Mouse (Mus musculus) heart, adult 2 months (tissue): ENCODE data around the gene Pclaf. TPM values are rescaled to one million over a fixed set of nuclear protein-coding genes. Genes with fewer than 3 reads are reported as not detected.

Source experiments
- DNase-seq, 2 experiments: peaks; one replicate each; pipeline ENCODE4 v3.0.0; 2021
- H3K27ac ChIP-seq: fragments of 200-600 bp; 2 replicates; pipeline ENCODE4 v1.8.1; 2022
- H3K27me3 ChIP-seq: fragments of 200-500 bp; 2 replicates; pipeline ENCODE4 v1.6.1; 2012; ENCODE audit warnings: mild to moderate bottlenecking, low read length, inconsistent platforms, mixed read lengths; ENCODE audit not compliant: control insufficient read depth, insufficient read depth
- H3K36me3 ChIP-seq: fragments of 200-500 bp; 2 replicates; pipeline ENCODE4 v1.6.1; 2012; ENCODE audit warnings: low read length, inconsistent platforms; ENCODE audit not compliant: control insufficient read depth, insufficient read depth
- H3K4me1 ChIP-seq: fragments of 200-500 bp; 2 replicates; pipeline ENCODE4 v1.6.1; 2011; ENCODE audit warnings: low read length; ENCODE audit not compliant: control insufficient read depth, insufficient read depth
- H3K4me3 ChIP-seq: fragments of 200-600 bp; 2 replicates; pipeline ENCODE4 v1.8.1; 2022
- H3K79me2 ChIP-seq: fragments of 200-500 bp; replicated peaks from 2 replicates; pipeline ENCODE4 v1.6.1; 2012; ENCODE audit warnings: mild to moderate bottlenecking, inconsistent platforms, low read length, moderate library complexity, mixed read lengths; ENCODE audit not compliant: control insufficient read depth, insufficient read depth
- H3K9ac ChIP-seq: fragments of 200-500 bp; 2 replicates; pipeline ENCODE4 v1.6.1; 2012; ENCODE audit warnings: low read depth, mild to moderate bottlenecking, control low read depth, inconsistent platforms, low read length, mixed read lengths
- CTCF ChIP-seq: fragments of 200-600 bp; IDR thresholded peaks from 2 replicates; pipeline ENCODE4 v1.8.1; 2022; ENCODE audit warnings: antibody characterized with exemption, mild to moderate bottlenecking, moderate library complexity
- EP300 ChIP-seq: fragments of 200-500 bp; IDR thresholded peaks from 2 replicates; pipeline ENCODE4 v1.6.1; 2011; ENCODE audit warnings: low read depth, low read length, control low read depth; ENCODE audit not compliant: insufficient read depth
- POLR2A ChIP-seq: fragments of 200-500 bp; IDR thresholded peaks from 2 replicates; pipeline ENCODE4 v1.6.1; 2011; ENCODE audit warnings: mild to moderate bottlenecking, low read depth, low read length, control low read depth; ENCODE audit not compliant: insufficient read depth
- WGBS: fragments of 180-500 bp; shearing (Covaris S2); methylation state at CpG from one replicate; pipeline ENCODE4 v1.1.7; 2018; 5-methylcytosine and 5-hydroxymethylcytosine counted together
- intact Hi-C: fragments of 180-260 bp; cut with DNase I; formaldehyde crosslinking; loops from one replicate; pipeline ENCODE4 v1.15.1; 2025
- polyA plus RNA-seq: library from polyadenylated mRNA; depleted of rRNA; stranded (reverse); fragments of >200 nt; gene quantifications from 2 replicates; pipeline ENCODE4 v1.2.3, GENCODE M21; 2012
- total RNA-seq, 2 experiments: library from RNA; stranded (reverse); gene quantifications; 2 replicates each; pipeline ENCODE4 v1.2.3; 2021

Pclaf gene
- total and polyA plus RNA-seq, 3 experiments: 0.20 to 0.32 (median 0.26) TPM

DNA sequence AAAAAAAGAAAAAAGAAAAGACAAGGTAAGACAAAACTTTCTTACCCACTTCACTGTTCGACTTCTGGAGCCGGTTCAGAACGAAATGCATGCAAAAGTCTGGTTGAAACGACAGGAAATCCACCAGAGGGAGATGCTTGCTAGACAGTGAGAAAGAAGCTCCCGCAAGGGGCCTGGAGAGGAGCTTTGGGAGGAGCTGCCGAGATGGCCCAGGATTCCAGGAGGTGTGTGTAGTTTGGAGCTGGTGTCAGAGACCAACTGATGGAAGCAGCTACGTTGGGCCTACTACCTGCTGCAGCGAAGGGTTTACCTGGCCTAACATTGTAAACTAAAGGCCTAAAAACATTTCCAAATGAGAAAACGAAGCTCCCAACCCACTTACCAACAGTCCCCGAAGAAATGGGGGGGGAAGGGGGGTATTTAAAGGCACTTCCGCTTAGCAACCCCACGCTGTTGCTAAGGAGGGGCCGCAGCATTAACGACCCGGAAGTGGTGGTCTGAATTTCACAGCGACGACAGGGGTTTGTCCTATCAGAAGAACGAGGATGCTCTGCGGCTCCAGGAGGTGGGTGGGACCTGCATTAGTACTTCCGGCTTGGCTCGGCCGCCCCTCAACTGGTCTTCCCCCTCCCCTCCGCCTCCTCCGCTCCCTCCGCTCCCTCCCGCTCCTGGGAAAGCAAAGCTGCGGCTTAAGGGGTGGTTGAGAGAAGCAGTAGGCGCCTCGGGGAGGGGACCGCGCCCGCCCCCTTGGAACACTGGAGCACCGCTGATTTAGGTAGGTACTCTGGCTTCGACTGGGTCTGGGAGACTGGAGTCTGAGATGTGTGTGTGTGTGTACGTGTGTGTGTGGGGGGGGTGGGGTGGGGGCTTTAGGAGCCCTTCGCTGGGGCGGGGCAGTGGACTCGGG, 18.6 kb downstream of the Pclaf start, which contains the start of the genes Trip4 and Csnk1g1:
Trip4 (minus strand) TSS at position 401 of the 907 bp plus-strand sequence.
Csnk1g1 (plus strand) TSS at position 531 of the 907 bp plus-strand sequence.
- intact Hi-C loops: loop anchor here (2.0 to 5.0 kb wide), 3 partner anchors 24 to 154 kb away; partner anchors contain the start of gene Ppib
- WGBS: under 1% methylated on average over 38 of the region's 38 CpGs
- peak; percentile 56 for TF ChIP-seq CTCF
- TF ChIP-seq POLR2A: peak; percentile 57
- TF ChIP-seq EP300: peak; percentile 60; the same call in 1 of the 2 replicates
- H3K27ac ChIP-seq: peak within 1 kb of the TSS; percentile 80
- H3K36me3 ChIP-seq: peaks cover 2% of the 10 kb centered on the region; the same call in 1 of the 2 replicates
- H3K4me1 ChIP-seq: peaks cover 2% of the 10 kb centered on the region
- no peaks in the 10 kb centered on the region for H3K27me3 ChIP-seq
- H3K9ac ChIP-seq: peak within 1 kb of the TSS; percentile 81
- peak; percentile 91 to 96 for DNase-seq
- peaks cover 2% of the 10 kb centered on the region; the same call in 1 of the 2 replicates for H3K79me2 ChIP-seq
- H3K4me3 ChIP-seq: peak within 1 kb of the TSS; percentile 83

GRCm38 (mm10) chr9:65909301-65909801, 19.3 kb downstream of the Pclaf start:
- DNase-seq: no peak
- Histone ChIP-seq H3K4me1 (peaks cover 2% of the 10 kb centered on the region), H3K27ac (peak overlapping the region; percentile 80), H3K36me3 (peaks cover 2% of the 10 kb centered on the region; the same call in 1 of the 2 replicates), H3K9ac (peak overlapping the region; percentile 81), H3K79me2 (peaks cover 2% of the 10 kb centered on the region; the same call in 1 of the 2 replicates), H3K27me3 (no peaks in the 10 kb centered on the region), H3K4me3 (peak overlapping the region; percentile 83)
- TF ChIP-seq CTCF: peak; percentile 36
- no peak for TF ChIP-seq EP300
- intact Hi-C loops: loop anchor here (2.0 to 5.0 kb wide), 3 partner anchors 25 to 153 kb away; partner anchors contain the start of gene Ppib
- WGBS: under 1% methylated on average over 32 of the region's 34 CpGs

DNA sequence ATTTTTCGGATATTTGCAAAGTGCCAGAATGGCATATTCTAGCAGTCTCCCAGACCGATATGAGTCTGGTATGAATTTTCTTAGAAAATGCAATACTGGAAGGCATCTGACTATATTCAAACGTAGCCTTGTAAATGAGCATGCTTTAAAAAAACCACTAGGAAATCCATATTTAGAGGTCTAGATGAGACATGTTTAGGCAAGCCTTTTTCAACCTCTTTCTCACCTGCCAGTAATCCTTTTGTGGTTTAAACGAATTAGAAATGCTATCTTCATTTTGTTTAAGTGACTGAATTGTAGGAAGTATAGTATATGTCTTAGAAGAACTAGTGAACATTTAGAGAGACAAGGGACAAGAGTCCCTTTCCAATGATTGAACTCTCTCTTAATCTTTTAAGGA, 19.8 kb downstream of the Pclaf start:
- no peak for DNase-seq
- TF ChIP-seq CTCF (no peak), EP300 (no peak), POLR2A (no peak)
- H3K27ac ChIP-seq: peak overlapping the region; percentile 80
- H3K4me1 ChIP-seq: peaks cover 2% of the 10 kb centered on the region
- H3K27me3 ChIP-seq: no peaks in the 10 kb centered on the region
- WGBS: 2% methylated on average over 4 of the region's 4 CpGs
- peaks cover 2% of the 10 kb centered on the region; the same call in 1 of the 2 replicates for H3K79me2 ChIP-seq
- peaks cover 2% of the 10 kb centered on the region; the same call in 1 of the 2 replicates for H3K36me3 ChIP-seq
- peak overlapping the region; percentile 81 for H3K9ac ChIP-seq
- H3K4me3 ChIP-seq: peak overlapping the region; percentile 83
- intact Hi-C loops: loop anchor here (2.0 to 5.0 kb wide), 3 partner anchors 25 to 152 kb away; partner anchors contain the start of gene Ppib

DNA sequence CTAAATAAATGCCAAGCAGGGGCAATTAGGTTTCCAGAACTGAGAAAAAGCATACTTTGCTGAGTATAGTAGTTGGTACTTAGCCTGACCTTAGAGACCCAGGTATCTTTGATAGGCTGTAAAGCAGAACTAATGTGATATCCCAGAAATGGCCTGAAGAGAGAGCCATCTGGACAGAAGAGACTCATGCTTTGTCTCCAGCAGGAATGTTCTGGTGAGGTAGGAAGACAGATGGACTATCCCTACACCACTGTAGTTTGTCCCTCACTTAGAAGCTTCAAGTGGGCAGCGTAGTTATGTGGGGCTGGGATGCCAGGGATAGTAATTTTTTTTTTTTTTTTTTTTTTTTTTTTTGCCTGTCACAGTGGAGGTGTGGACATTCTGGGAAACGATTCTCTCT, 23.9 kb downstream of the Pclaf start:
- no peaks in the 10 kb centered on the region for H3K27me3 ChIP-seq
- 41% methylated on average over 2 of the region's 2 CpGs for WGBS
- intact Hi-C loops: no loop called here

GRCm38 (mm10) chr9:65917015-65917414, 27.0 kb downstream of the Pclaf start:
- no peak for DNase-seq
- Histone ChIP-seq H3K27ac (no peak overlapping the region), H3K4me3 (no peak overlapping the region), H3K27me3 (no peaks in the 10 kb centered on the region), H3K36me3 (no peaks in the 10 kb centered on the region), H3K4me1 (peaks cover 2% of the 10 kb centered on the region; the same call in 1 of the 2 replicates), H3K9ac (no peak overlapping the region), H3K79me2 (peaks cover 1% of the 10 kb centered on the region; the same call in 1 of the 2 replicates)
- intact Hi-C loops: no loop called here
- TF ChIP-seq POLR2A (no peak), EP300 (no peak), CTCF (no peak)
- 77% methylated on average over 1 of the region's 1 CpGs for WGBS

More for the DNA sequence above, 23.9 kb downstream of the Pclaf start:
- no peak for DNase-seq
- TF ChIP-seq POLR2A (no peak), CTCF (no peak), EP300 (no peak)
- peaks cover 2% of the 10 kb centered on the region; the same call in 1 of the 2 replicates for H3K4me1 ChIP-seq
- no peak overlapping the region for H3K27ac ChIP-seq
- peaks cover 2% of the 10 kb centered on the region; the same call in 1 of the 2 replicates for H3K79me2 ChIP-seq
- H3K4me3 ChIP-seq: no peak overlapping the region
- H3K36me3 ChIP-seq: no peaks in the 10 kb centered on the region
- no peak overlapping the region for H3K9ac ChIP-seq

GRCm38 (mm10) chr9:65928456-65928855, 38.4 kb downstream of the Pclaf start:
- no peak overlapping the region for H3K4me3 ChIP-seq
- H3K27me3 ChIP-seq: no peaks in the 10 kb centered on the region
- H3K4me1 ChIP-seq: no peaks in the 10 kb centered on the region
- DNase-seq: no peak
- H3K36me3 ChIP-seq: no peaks in the 10 kb centered on the region; the same call in 1 of the 2 replicates
- intact Hi-C loops: no loop called here
- H3K9ac ChIP-seq: no peak overlapping the region
- TF ChIP-seq CTCF (no peak), EP300 (no peak), POLR2A (no peak)
- peaks cover 4% of the 10 kb centered on the region; the same call in 1 of the 2 replicates for H3K79me2 ChIP-seq
- H3K27ac ChIP-seq: no peak overlapping the region
